ENCODE assay signal across 8 mouse cellular contexts in the genomic region with DNA sequence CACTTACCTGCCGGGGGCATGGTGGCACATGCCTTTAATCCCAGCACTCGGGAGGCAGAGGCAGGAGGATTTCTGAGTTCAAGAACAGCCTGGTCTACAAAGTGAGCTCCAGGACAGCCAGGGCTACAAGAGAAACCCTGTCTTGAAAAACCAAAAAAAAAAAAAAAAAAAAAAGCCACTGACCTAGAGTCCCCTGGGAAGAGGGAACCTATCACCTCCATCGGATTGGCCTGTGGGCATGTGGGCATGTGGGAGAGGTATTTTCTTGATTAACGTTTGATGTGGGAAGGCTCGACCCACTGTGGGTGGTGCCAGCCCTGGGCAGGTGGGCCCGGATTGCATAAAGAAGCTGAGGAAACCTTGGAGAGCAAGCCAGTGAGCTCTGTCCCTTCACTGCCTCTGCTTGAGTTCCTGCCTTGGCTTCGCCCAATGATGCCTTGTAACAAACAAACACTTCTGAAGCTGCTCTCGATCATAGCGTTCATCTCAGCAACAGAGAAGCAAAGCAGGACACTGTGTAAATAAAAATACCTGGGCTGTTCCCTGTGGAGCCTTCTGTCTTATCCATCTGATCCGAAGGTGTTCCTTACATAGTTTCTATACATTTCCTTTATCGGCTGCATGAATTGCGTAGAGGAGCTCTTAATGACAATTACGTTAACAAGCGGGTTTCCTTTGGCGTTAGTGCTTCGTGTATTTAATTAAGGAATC.
A peak's percentile ranks its signal among the peaks of the same experiment; 100 is the strongest.
DNase-seq lines count a peak whose midpoint lies in the region; ATAC-seq and TF ChIP-seq lines count a peak whose summit lies in the region.
"Had no signal": no experiment of that assay in that cellular context is flagged by ENCODE, and none has a peak within 500 bp of the region (broad histone marks: within the 10 kb centered on the region; RNA-seq: fewer than 3 reads in every experiment).

No protein-coding gene starts in this region.

- no peak for TF ChIP-seq CTCF in spleen, adult 2 months (IDR thresholded peaks at IDR 0.05; ENCODE audit: extremely low read depth, insufficient read depth, insufficient read length, insufficient replicate concordance)
- no peak for TF ChIP-seq CTCF in cerebellum, adult 2 months (IDR thresholded peaks at IDR 0.05; ENCODE audit: borderline replicate concordance, insufficient read depth, low read depth, low read length)

- ATAC-seq in liver, embryonic 16.5 days (ENCODE audit: low read depth): no peak

- peak overlapping the region; percentile 60 for H3K4me2 ChIP-seq in liver, embryonic 16.5 days (ENCODE audit: low read depth, low read length)

- peak overlapping the region; percentile 65 for H3K27ac ChIP-seq in spleen, adult 2 months (ENCODE audit: insufficient read depth, low read length)
- H3K27ac ChIP-seq in hindbrain, embryonic 10.5 days: no peak overlapping the region
- H3K27ac ChIP-seq in liver, embryonic 16.5 days (ENCODE audit: low read length): no peak overlapping the region
- no peak overlapping the region for H3K27ac ChIP-seq in cerebellum, adult 2 months (ENCODE audit: insufficient read depth, low read length)

- no peaks in the 10 kb centered on the region for H3K9me3 ChIP-seq in hindbrain, embryonic 10.5 days
- no peaks in the 10 kb centered on the region for H3K9me3 ChIP-seq in liver, embryonic 16.5 days (replicated peaks; ENCODE audit: control insufficient read depth, low read length)

- no peak overlapping the region for H3K9ac ChIP-seq in liver, embryonic 16.5 days (ENCODE audit: low read depth, low read length)

- 34% methylated on average over 16 of the region's 16 CpGs for WGBS in spleen, adult 2 months
- 26% methylated on average over 16 of the region's 16 CpGs for WGBS in hindbrain, embryonic 10.5 days
- 26% methylated on average over 16 of the region's 16 CpGs for WGBS in liver, embryonic 16.5 days (ENCODE audit: insufficient replicate concordance)
- 80% methylated on average over 16 of the region's 16 CpGs for WGBS in cerebellum, adult 2 months

- H3K4me3 ChIP-seq in spleen, adult 2 months (ENCODE audit: extremely low read depth, insufficient read depth, insufficient read length): peak overlapping the region; percentile 28
- H3K4me3 ChIP-seq in hindbrain, embryonic 10.5 days: peak overlapping the region; percentile 63
- peak overlapping the region; percentile 65 for H3K4me3 ChIP-seq in liver, embryonic 16.5 days (ENCODE audit: low read depth, low read length)
- no peak overlapping the region for H3K4me3 ChIP-seq in cerebellum, adult 2 months (replicated peaks; ENCODE audit: insufficient read depth, low read depth, low read length)

- no peak for TF ChIP-seq POLR2A in spleen, adult 2 months (IDR thresholded peaks at IDR 0.05; ENCODE audit: low read depth, low read length)
- TF ChIP-seq POLR2A in cerebellum, adult 2 months (IDR thresholded peaks at IDR 0.05; ENCODE audit: borderline replicate concordance, insufficient read depth, low read length): no peak

- intact Hi-C loops in left cerebral cortex, postnatal 10 days (cut with DNase I): no loop called here

- H3K36me3 ChIP-seq in spleen, adult 2 months (ENCODE audit: control insufficient read depth, insufficient read depth, low read length): no peaks in the 10 kb centered on the region
- 0 out of 2 replicates have a peak, but pooled peaks cover 1% of the 10 kb centered on the region for H3K36me3 ChIP-seq in hindbrain, embryonic 10.5 days
- no peaks in the 10 kb centered on the region for H3K36me3 ChIP-seq in liver, embryonic 16.5 days (ENCODE audit: control insufficient read depth, insufficient read depth)

- 0 out of 2 replicates have a peak, but pooled peaks cover 3% of the 10 kb centered on the region for H3K27me3 ChIP-seq in spleen, adult 2 months (ENCODE audit: control insufficient read depth, insufficient read depth, low read length)
- H3K27me3 ChIP-seq in hindbrain, embryonic 10.5 days (ENCODE audit: insufficient read depth, poor library complexity, severe bottlenecking): peaks cover 47% of the 10 kb centered on the region
- peaks cover 30% of the 10 kb centered on the region for H3K27me3 ChIP-seq in liver, embryonic 16.5 days (ENCODE audit: control insufficient read depth, insufficient read depth, low read depth, low read length)
- H3K27me3 ChIP-seq in cerebellum, adult 2 months (ENCODE audit: control insufficient read depth, insufficient read depth, low read length): no peaks in the 10 kb centered on the region

- DNase-seq in spleen, adult 2 months (ENCODE audit: low read depth in 1 of 2, low spot score in 2 of 2): no peak
- no peak for DNase-seq in spleen, postnatal 36 days (ENCODE audit: low spot score in 2 of 2)
- no peak for DNase-seq in hindbrain, embryonic 10.5 days (ENCODE audit: low spot score)
- DNase-seq in urinary bladder, postnatal 4 days (ENCODE audit: low spot score in 2 of 2): no peak
- no peak for DNase-seq in left cerebral cortex, postnatal 10 days (ENCODE audit: extremely low spot score in 1 of 2, low spot score in 2 of 2)
- DNase-seq in cerebellum, adult 2 months: no peak
- DNase-seq: thymus, adult 18-20 months had no signal

- H3K4me1 ChIP-seq in spleen, adult 2 months (ENCODE audit: control insufficient read depth, insufficient read depth, insufficient read length): peaks cover 13% of the 10 kb centered on the region; the same call in 1 of the 2 replicates
- H3K4me1 ChIP-seq in hindbrain, embryonic 10.5 days (replicated peaks): peaks cover 40% of the 10 kb centered on the region
- no peaks in the 10 kb centered on the region; the same call in 1 of the 2 replicates for H3K4me1 ChIP-seq in liver, embryonic 16.5 days (ENCODE audit: control insufficient read depth, low read depth, low read length)
- H3K4me1 ChIP-seq in cerebellum, adult 2 months (ENCODE audit: control insufficient read depth, insufficient read depth, low read length): no peaks in the 10 kb centered on the region
